Mouse (Mus musculus) left cerebral cortex, adult 18-20 months (tissue): ENCODE measurements at regions not wholly inside any gene's neighbourhood (a gene's known extent, or its start where the extent isn't known, plus 50 kb on each side); places are given as distances from the start of the nearest gene placed in this dataset.

Experiments
- DNase-seq, 2 experiments: peaks; one replicate each; pipeline ENCODE4 v3.0.0; 2021 to 2022; ENCODE audit warnings: low spot score in 2 of 2, mixed read lengths in 1 of 2

DNA sequence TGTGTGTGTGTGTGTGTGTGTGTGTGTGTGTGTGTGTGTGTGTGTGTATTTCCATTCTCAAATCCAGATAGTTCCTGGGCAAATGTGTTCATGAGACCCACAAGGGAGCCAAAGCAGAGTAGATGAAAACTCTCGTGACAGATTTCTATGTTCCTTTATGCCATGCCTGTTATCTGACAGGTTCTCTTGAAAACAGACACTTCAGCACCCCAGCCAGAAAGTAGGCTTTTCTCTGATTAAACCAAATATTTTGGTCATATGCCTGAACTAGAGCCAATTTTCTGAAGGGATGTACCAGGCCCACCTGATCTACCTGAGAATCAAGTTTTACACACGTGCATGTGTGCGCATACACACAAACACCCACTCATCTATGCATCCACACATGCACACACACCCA is 95.5 kb downstream of the Psat1 start:
- DNase-seq: no peak

- no peak for DNase-seq
These were observed 96.4 kb downstream of the Psat1 start for GRCm38 (mm10) chr19:15850722-15851121.

DNA sequence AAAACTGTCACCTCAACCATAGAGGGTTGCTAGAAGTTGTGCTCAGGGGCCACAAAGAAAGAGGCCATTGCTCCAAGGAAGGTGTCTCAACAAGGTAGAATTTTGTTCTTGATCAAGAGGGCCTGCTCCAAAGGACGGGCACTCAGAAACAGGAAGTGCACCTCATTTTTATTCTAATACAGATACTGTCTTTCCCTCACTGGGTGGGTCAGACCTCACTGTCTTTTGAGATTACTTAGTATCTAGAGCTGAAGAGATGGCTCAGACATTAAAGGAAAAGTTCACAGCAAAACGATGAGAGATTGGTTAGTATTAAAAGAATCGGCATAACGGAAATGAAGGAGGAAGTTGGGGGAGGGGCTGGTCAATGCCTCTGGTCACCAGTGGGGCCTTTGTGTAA is 97.9 kb downstream of the Psat1 start:
- no peak for DNase-seq

DNA sequence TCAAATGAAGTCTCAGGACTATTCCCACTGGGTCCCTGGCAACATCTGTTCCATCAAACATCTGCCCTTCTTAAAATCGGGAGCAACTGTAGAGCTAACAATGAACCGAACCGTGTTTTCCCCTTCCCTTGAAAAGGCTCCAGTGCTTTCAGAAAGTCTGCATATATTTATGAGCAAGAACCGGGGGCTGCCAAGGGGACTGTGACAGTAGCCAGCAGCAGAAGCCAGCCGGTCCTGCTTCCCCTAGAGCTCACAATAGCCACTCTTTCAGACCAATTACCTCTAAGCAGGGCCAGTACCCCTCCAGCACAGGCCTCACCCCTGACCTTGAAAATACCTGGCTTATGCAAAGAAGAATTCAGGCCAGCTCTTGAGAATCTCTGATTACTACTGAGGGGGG is 108.8 kb downstream of the Psat1 start:
- DNase-seq: no peak

DNA sequence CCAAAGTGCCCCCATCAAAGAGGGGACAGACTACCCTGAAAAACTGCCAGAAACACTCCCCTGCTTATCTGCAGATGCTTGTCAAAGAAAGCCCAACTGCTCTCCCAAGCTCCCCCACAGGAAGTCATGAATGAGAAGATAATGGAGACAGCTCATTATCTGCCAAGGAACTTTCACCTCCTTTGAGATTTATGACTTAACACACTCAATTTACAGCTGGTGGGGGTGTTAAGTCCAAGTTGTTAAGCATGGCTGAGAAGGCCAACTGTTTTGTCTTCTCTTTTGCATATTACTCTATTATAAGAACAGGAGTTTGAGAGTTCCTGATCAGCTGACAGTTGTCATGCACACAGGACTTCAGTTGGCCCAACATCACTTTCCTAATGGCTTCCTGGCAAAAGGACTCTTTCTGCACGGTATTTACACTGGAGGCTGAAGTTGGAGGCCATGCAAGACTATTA is 109.4 kb downstream of the Psat1 start:
- DNase-seq: no peak

GRCm38 (mm10) chr19:15836956-15837714 is 110.0 kb downstream of the Psat1 start:
- DNase-seq: no peak

DNA sequence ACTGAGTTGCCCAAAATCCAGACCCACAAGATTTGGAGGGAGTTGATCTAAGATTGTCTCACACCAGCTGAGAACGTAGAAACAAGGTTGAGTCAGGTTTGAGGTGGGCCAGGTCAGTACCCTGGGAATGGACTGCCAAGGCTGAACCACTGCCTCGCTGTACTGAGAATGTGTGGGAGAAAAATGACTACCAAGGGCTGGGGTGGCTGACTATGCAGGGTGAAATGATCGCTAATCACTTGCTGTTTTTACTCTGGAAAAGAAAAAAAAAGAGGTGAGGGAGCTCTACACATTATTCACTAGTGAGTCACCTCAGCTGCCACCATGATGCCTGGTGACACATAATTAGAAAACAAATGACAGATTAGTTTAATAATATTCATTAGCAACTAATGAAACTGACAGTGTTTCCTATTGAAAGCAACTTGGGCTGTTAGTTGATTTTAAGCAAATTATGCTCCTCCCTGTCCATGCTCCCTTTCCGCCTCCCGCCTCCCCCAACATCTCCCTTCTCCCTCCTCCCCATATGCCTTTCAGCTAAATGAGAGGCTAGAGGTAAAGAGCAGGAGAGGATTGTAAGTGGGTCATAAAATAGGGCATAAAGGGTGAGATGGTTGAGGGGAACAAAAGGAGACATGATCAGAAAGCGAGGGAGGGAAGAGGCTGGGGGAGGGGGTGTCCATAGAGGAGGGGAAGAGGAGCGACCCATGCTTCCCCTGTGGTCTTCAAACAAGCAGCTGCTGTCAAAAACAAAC is 110.8 kb downstream of the Psat1 start:
- DNase-seq: no peak

- DNase-seq: no peak
These were observed 116.8 kb downstream of the Psat1 start for GRCm38 (mm10) chr19:15830385-15830784.

DNA sequence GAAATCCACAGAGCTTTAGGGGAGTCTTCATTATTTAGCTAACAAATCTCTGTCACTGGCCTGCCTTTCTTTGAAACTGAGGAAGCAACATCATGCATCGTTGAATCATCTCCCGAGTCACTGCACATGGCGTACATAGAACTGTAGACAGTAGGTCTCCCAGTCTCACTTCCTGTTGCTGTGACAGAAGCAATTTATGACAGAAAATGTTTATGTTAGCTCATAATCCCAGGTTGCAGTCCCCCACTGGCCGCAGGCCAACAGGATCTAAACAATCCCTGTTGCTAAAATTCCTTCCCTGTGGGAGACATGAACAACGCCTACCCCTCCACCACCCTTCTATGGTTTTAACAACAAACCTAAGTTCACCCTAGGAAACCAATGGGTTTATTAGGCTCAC is 118.0 kb downstream of the Psat1 start:
- DNase-seq: no peak

DNA sequence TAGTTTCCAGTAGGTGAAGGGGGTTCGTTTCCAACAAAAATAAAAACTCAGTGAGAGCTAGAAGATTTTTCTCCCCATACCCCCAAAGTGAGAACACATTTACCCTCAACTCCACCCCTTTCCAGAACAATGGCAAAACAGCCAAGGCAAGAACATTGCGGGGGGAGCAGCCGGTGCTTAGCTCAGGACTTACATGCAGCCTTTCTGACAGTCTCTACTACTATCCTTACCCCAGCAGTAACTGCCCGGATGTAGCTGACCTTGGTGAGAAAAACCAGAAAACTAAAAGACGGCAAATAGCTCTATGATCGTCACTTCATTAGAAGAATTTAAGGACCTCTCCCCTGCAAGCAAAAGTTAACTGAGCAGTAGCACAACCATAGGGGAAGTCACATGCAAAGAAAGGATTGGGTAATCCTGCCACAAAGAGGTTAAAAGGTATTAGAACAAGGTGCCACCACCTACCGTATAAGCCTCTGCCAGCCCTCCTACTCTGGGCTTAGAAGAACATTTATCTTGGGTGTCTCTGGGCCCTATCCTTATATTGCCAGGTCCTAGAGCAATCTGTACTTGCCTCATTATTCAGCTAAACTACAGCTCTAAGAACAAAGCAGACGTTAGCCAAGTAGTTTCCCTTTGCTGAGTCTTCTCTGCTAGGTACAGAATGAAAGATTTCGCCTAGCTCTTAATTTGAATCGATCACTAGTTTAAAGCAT is 119.0 kb downstream of the Psat1 start:
- no peak for DNase-seq

- DNase-seq: no peak
These were observed 119.8 kb downstream of the Psat1 start for GRCm38 (mm10) chr19:15827120-15827989.

- no peak for DNase-seq
These were observed 123.3 kb downstream of the Psat1 start for GRCm38 (mm10) chr19:15823688-15824371.

- no peak for DNase-seq
These were observed 127.1 kb downstream of the Psat1 start for GRCm38 (mm10) chr19:15820020-15820419.

DNA sequence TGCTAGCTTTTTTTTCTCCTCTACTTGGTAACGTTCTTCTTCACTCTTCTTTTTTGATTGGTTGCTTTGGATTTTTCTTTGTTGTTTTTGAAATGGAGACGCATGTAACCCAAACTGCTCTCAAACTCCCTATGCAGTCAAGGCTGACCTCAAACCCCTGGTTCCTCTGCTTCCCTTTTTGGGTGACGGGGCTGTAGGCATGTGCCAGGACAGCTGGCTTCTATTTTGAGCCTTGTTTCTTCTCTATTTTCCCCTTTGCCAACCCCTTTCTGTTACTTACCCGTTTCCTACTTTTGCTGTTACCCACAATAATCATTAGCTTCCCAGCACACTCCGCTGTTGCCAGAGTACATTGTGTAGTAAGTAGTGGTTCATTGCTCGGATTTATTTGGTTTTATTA is 132.0 kb downstream of the Psat1 start:
- no peak for DNase-seq

- no peak for DNase-seq
These were observed 138.1 kb downstream of the Psat1 start for GRCm38 (mm10) chr19:15809008-15809407.

- DNase-seq: no peak
These were observed 139.5 kb downstream of the Psat1 start for GRCm38 (mm10) chr19:15807681-15808080.

GRCm38 (mm10) chr19:15803131-15803889 is 143.8 kb downstream of the Psat1 start:
- no peak for DNase-seq

DNA sequence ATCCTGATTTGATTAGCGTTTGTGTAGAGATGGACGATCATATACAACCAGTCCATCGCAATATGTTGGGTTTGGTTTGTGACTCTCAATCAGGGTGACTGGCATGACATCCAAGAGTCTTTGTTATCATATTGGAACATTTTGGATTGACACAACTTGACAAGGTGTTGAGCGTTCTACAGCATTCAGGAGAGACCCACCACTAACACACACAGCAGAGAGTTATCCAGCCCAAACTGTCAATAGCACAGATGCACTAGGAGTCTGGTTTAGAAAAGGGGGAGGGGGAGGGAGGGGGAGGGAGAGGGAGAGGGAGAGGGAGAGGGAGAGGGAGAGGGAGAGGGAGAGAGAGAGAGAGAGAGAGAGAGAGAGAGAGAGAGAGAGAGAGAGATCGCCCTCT is 144.5 kb downstream of the Psat1 start:
- no peak for DNase-seq

DNA sequence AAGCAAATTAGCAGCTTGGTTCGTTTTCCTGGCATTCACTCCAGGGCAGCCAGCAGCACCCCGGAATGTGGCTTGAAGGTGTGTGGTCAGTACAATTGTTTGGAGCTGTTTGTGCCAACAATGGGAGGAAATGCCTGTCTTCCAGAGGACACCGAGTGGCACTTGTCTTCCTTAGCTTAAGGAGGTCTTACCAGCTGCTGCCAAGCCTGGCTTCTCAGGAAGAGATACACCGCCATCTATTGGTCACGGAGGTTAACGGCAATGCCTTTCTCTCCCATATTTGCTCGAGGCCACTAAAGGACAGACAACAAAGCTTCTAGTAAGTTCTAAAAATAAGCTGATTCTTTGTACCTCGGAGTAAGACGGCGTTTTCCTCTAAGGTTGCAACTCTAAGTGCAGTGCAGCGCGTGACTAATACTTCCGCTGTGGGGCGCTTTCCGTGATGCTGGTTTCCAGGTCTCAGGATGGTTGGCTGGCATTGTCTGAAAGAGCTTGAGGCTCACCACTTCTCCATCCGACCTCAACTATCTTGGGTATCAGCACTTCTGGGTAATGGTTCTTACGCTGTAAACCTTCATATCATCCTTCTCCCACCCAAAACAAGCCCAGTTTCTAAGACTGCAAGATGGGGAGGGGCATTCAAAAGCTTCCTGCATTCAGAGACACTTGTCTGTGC is 145.2 kb downstream of the Psat1 start:
- peak; percentile 81 to 82 for DNase-seq
